Mouse (Mus musculus) ES-Bruce4 (cell line): ENCODE results near the gene Arid1b.

Experiments used
- CTCF ChIP-seq: IDR thresholded peaks from one replicate; pipeline ENCODE4 v1.8.1; 2011; ENCODE audit warnings: low read depth, low read length
- EP300 ChIP-seq: IDR thresholded peaks from 2 replicates; pipeline ENCODE4 v1.6.1; 2011; ENCODE audit warnings: low read depth, low read length; ENCODE audit not compliant: insufficient read depth
- POLR2A ChIP-seq: IDR thresholded peaks from one replicate; pipeline ENCODE4 v1.8.1; 2011; ENCODE audit warnings: low read length; ENCODE audit not compliant: insufficient read depth

GRCm38 (mm10) chr17:5050970-5051530 lies 56.9 kb downstream of the Arid1b start:
- TF ChIP-seq CTCF (no peak), EP300 (no peak), POLR2A (no peak)
